Mouse (Mus musculus) brain, embryonic 14.5 days (tissue): ENCODE data around the gene Pigv.

Experiments
- CTCF ChIP-seq: fragments of 200-500 bp; IDR thresholded peaks from 2 replicates; pipeline ENCODE4 v1.5.1; 2012; ENCODE audit warnings: inconsistent platforms, mild to moderate bottlenecking, moderate library complexity, borderline replicate concordance; ENCODE audit not compliant: insufficient read depth, insufficient read length; ENCODE audit errors: extremely low read depth
- POLR2A ChIP-seq: fragments of 200-500 bp; IDR thresholded peaks from 2 replicates; pipeline ENCODE4 v1.6.1; 2012; ENCODE audit warnings: mild to moderate bottlenecking, inconsistent platforms, borderline replicate concordance; ENCODE audit not compliant: poor library complexity, insufficient read depth, insufficient read length, severe bottlenecking; ENCODE audit errors: extremely low read depth

DNA sequence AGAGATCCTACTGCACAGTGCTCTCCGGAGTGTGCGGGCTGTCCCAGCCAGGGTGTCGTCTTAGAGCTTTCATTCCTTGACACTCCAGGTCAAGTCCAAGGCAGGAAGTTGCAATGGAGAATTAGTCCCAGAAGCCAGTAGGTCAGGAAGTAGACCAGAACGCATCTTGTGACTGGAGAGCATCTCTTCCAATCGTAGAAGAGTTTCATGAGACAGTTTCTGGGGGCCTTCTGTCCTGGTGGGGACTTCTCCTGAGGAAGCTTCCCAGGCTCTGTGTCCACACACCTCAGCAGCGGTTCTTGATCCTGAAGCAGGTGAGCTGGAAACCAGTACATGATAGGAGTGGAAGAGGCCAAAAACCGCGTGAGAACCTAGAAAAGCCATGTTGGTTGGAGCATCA is 10.0 kb downstream of the Pigv start:
- TF ChIP-seq CTCF (no peak), POLR2A (no peak)
